Mouse (Mus musculus) layer of hippocampus, postnatal 36 days (tissue): Measurements from ENCODE around the gene Pdha1. TPM values are rescaled to one million over a fixed set of nuclear protein-coding genes. Genes with fewer than 3 reads are reported as not detected.

Experiments used
- total RNA-seq, 2 experiments: library from RNA; stranded (reverse); gene quantifications; 2 replicates each; pipeline ENCODE4 v1.2.3; 2021

Gene Pdha1
- total RNA-seq, 2 experiments from 2014 or later, result 217 to 238 TPM

Other genes starting within 250 kb of the Pdha1 start
- gene Map3k15, start 150.0 kb downstream of the Pdha1 start, total RNA-seq, result 1 to 10 TPM; 1.8 TPM